Mouse (Mus musculus) CH12.LX (cell line): ENCODE data around the gene Ier2.

Experiments
- CTCF ChIP-seq, 2 experiments: IDR thresholded peaks in 1 of 2; conservative IDR thresholded peaks in 1 of 2; 2 replicates each; pipeline ENCODE4 v1.5.1; 2011 to 2012; ENCODE audit warnings: low read depth in 2 of 2, low read length in 2 of 2, improper control_type of control experiment in 1 of 2, inconsistent platforms in 1 of 2, mild to moderate bottlenecking in 1 of 2, moderate library complexity in 1 of 2
- POLR2A ChIP-seq: IDR thresholded peaks from 2 replicates; pipeline ENCODE4 v1.6.1; 2011; ENCODE audit warnings: low read depth, mild to moderate bottlenecking, improper control_type of control experiment, low read length

DNA sequence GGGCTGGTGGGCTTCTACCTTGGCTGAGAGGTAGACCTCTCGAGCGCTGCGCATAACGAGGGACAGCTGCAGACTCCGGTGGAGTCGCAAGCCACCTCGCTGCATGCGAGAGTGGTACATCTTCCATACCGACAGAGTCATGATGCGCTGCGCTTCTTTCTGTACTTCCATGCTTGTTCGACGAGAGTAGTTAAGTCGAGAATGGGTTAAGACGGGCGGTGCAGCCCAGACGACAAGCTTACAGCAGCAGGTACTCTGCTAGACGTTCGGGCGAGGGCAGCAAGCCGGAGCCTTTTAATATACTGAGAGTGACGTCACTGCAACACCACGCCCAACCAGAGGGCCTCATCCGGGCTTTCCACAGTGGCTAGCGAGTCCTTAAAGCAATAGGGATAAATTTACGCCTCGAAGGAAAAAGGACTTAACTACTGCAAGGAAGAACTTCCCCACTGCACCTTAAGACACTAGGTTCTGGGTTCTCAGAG, at the start of gene Ier2:
- TF ChIP-seq CTCF (conservative IDR thresholded peaks at IDR 0.05 in 1 of 2, IDR thresholded peaks at IDR 0.05 in 1 of 2; ENCODE audit: low read depth in 2 of 2, low read length in 2 of 2): no peak
- peak; percentile 100 for TF ChIP-seq POLR2A
